Mouse (Mus musculus) heart, postnatal 0 days (tissue): ENCODE data around the gene Morn3.

Experiments
- CTCF ChIP-seq: IDR thresholded peaks from 2 replicates; pipeline ENCODE4 v1.5.1; 2016; ENCODE audit warnings: antibody characterized with exemption, control low read depth, low read depth
- EP300 ChIP-seq: IDR thresholded peaks from 2 replicates; pipeline ENCODE4 v1.6.1; 2016; ENCODE audit warnings: antibody characterized with exemption, low read depth

DNA sequence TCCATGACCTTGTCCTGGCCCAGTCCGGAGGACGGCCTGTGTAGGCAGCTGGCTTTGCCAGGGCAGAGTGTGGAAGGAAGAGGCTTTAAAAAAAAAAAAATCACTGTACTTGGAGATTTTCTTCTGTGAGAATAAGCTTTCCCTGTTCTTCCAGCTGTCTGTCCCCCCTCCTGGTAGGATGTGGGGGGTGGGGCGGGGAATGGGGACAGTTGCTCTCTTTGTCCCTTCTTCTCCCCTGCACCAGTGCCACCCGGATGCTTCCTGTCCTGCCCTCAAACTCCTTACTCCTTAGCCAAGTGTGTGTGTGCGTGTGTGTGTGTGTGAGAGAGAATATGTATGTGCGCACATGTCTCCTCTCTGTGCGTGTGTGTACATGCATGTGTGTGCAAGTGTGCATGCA lies 17.1 kb downstream of the Morn3 start:
- TF ChIP-seq CTCF: no peak
- no peak for TF ChIP-seq EP300
